Mouse (Mus musculus): Measurements from ENCODE around the gene C2cd4d. TPM values are rescaled to one million over a fixed set of nuclear protein-coding genes. Genes with fewer than 3 reads are reported as not detected.

C2cd4d gene
- polyA plus RNA-seq, 1 experiment from 2014 or later, result 0.34 TPM

GRCm38 (mm10) chr3:94366761-94367160 is 4.5 kb downstream of the C2cd4d start:
- 16% methylated on average over 3 of the region's 3 CpGs for WGBS (ENCODE audit: insufficient replicate concordance)
- H3K27ac ChIP-seq (ENCODE audit: low read depth), result no peak overlapping the region
- H3K4me2 ChIP-seq (ENCODE audit: low read depth, low read length), result no peak overlapping the region
- H3K4me1 ChIP-seq (ENCODE audit: insufficient read depth), result peaks cover 16% of the 10 kb centered on the region
- no peaks in the 10 kb centered on the region for H3K36me3 ChIP-seq (replicated peaks; ENCODE audit: insufficient read depth, low read length)
- H3K9me3 ChIP-seq (ENCODE audit: low read length), result no peaks in the 10 kb centered on the region
- peak; percentile 80 for DNase-seq
- TF ChIP-seq CTCF (IDR thresholded peaks at IDR 0.05; ENCODE audit: low read depth) (peak; percentile 93), EP300 (IDR thresholded peaks at IDR 0.05; ENCODE audit: low read depth) (no peak)
- no peak overlapping the region for H3K9ac ChIP-seq (replicated peaks)
- H3K4me3 ChIP-seq (ENCODE audit: low read depth, low read length), result no peak overlapping the region
- peak; percentile 40 for ATAC-seq
- H3K27me3 ChIP-seq (ENCODE audit: insufficient read depth, low read length), result peaks cover 29% of the 10 kb centered on the region

- H3K27ac ChIP-seq (ENCODE audit: low read depth), result 0 out of 2 replicates have a peak overlapping the region, but pooled peaks have one; percentile 16
- H3K4me1 ChIP-seq (ENCODE audit: insufficient read depth), result peaks cover 16% of the 10 kb centered on the region
- no peak overlapping the region for H3K9ac ChIP-seq (replicated peaks)
- H3K4me2 ChIP-seq (ENCODE audit: low read depth, low read length), result no peak overlapping the region
- no peak overlapping the region for H3K4me3 ChIP-seq (ENCODE audit: low read depth, low read length)
- H3K36me3 ChIP-seq (replicated peaks; ENCODE audit: insufficient read depth, low read length), result no peaks in the 10 kb centered on the region
- H3K9me3 ChIP-seq (ENCODE audit: low read length), result no peaks in the 10 kb centered on the region
- WGBS (ENCODE audit: insufficient replicate concordance), result 55% methylated on average over 6 of the region's 6 CpGs
- no peak for ATAC-seq
- TF ChIP-seq EP300 (IDR thresholded peaks at IDR 0.05; ENCODE audit: low read depth), result no peak
- TF ChIP-seq CTCF (IDR thresholded peaks at IDR 0.05; ENCODE audit: low read depth), result no peak
- H3K27me3 ChIP-seq (ENCODE audit: insufficient read depth, low read length), result peaks cover 24% of the 10 kb centered on the region
- no peak for DNase-seq
These were observed 5.3 kb downstream of the C2cd4d start for GRCm38 (mm10) chr3:94367511-94367910.

- no peak overlapping the region for H3K27ac ChIP-seq (ENCODE audit: low read depth)
- H3K27me3 ChIP-seq (ENCODE audit: insufficient read depth, low read length), result peaks cover 13% of the 10 kb centered on the region
- H3K4me2 ChIP-seq (ENCODE audit: low read depth, low read length), result no peak overlapping the region
- no peaks in the 10 kb centered on the region for H3K9me3 ChIP-seq (ENCODE audit: low read length)
- TF ChIP-seq EP300 (IDR thresholded peaks at IDR 0.05; ENCODE audit: low read depth) (no peak), CTCF (IDR thresholded peaks at IDR 0.05; ENCODE audit: low read depth) (no peak)
- ATAC-seq, result no peak
- WGBS (ENCODE audit: insufficient replicate concordance), result 51% methylated on average over 6 of the region's 6 CpGs
- peaks cover 12% of the 10 kb centered on the region for H3K4me1 ChIP-seq (ENCODE audit: insufficient read depth)
- no peak for DNase-seq
- no peak overlapping the region for H3K9ac ChIP-seq (replicated peaks)
- H3K36me3 ChIP-seq (replicated peaks; ENCODE audit: insufficient read depth, low read length), result no peaks in the 10 kb centered on the region
- H3K4me3 ChIP-seq (ENCODE audit: low read depth, low read length), result no peak overlapping the region
These were observed 6.4 kb downstream of the C2cd4d start for GRCm38 (mm10) chr3:94368631-94369030.

- H3K27me3 ChIP-seq (ENCODE audit: insufficient read depth, low read length), result peaks cover 2% of the 10 kb centered on the region; the same call in 1 of the 2 replicates
- TF ChIP-seq CTCF (IDR thresholded peaks at IDR 0.05; ENCODE audit: low read depth) (no peak), EP300 (IDR thresholded peaks at IDR 0.05; ENCODE audit: low read depth) (no peak)
- 28% methylated on average over 2 of the region's 2 CpGs for WGBS (ENCODE audit: insufficient replicate concordance)
- DNase-seq, result no peak
- no peaks in the 10 kb centered on the region for H3K9me3 ChIP-seq (ENCODE audit: low read length)
- no peak overlapping the region; the same call in 1 of the 2 replicates for H3K9ac ChIP-seq (replicated peaks)
- ATAC-seq, result no peak
- H3K27ac ChIP-seq (ENCODE audit: low read depth), result no peak overlapping the region
- peaks cover 20% of the 10 kb centered on the region for H3K4me1 ChIP-seq (ENCODE audit: insufficient read depth)
- H3K4me2 ChIP-seq (ENCODE audit: low read depth, low read length), result no peak overlapping the region
- no peaks in the 10 kb centered on the region for H3K36me3 ChIP-seq (replicated peaks; ENCODE audit: insufficient read depth, low read length)
- no peak overlapping the region for H3K4me3 ChIP-seq (ENCODE audit: low read depth, low read length)
These were observed 7.5 kb downstream of the C2cd4d start for GRCm38 (mm10) chr3:94369709-94370108.

DNA sequence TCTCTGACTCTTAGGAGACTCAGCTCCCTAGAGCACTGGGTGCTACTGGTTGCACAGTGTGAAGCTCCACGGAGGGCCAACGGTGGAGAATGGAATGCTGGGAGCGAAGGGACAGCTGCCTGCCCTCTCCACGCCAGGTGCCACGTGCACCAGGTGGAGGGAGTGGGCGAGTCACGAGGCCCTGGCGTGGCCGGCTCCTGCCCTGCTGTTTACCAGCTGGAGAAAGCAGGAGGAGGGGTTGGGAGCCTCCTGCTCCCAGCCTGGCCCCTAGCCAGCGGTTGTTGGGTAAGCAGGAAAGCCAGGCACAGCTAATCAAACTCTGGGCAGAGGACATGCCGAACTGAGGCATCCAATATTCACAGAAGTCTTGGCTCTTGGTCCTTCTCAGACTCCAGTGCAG is 9.4 kb downstream of the C2cd4d start:
- Histone ChIP-seq H3K4me2 (ENCODE audit: low read depth, low read length) (peak overlapping the region; percentile 66; the same call in 1 of the 2 replicates), H3K4me1 (ENCODE audit: insufficient read depth) (peaks cover 21% of the 10 kb centered on the region), H3K9ac (replicated peaks) (no peak overlapping the region), H3K4me3 (ENCODE audit: low read depth, low read length) (no peak overlapping the region), H3K27me3 (ENCODE audit: insufficient read depth, low read length) (no peaks in the 10 kb centered on the region), H3K27ac (ENCODE audit: low read depth) (no peak overlapping the region), H3K36me3 (replicated peaks; ENCODE audit: insufficient read depth, low read length) (no peaks in the 10 kb centered on the region), H3K9me3 (ENCODE audit: low read length) (no peaks in the 10 kb centered on the region)
- DNase-seq (peak; percentile 87), ATAC-seq (peak; percentile 93)
- WGBS (ENCODE audit: insufficient replicate concordance), result 20% methylated on average over 10 of the region's 11 CpGs
- TF ChIP-seq CTCF (IDR thresholded peaks at IDR 0.05; ENCODE audit: low read depth), result no peak
- TF ChIP-seq EP300 (IDR thresholded peaks at IDR 0.05; ENCODE audit: low read depth), result no peak; the same call in 1 of the 2 replicates

- ATAC-seq (no peak), DNase-seq (no peak)
- 6% methylated on average over 3 of the region's 3 CpGs for WGBS (ENCODE audit: insufficient replicate concordance)
- H3K27ac ChIP-seq (ENCODE audit: low read depth), result no peak overlapping the region
- peaks cover 21% of the 10 kb centered on the region for H3K4me1 ChIP-seq (ENCODE audit: insufficient read depth)
- no peaks in the 10 kb centered on the region for H3K27me3 ChIP-seq (ENCODE audit: insufficient read depth, low read length)
- no peak for TF ChIP-seq CTCF (IDR thresholded peaks at IDR 0.05; ENCODE audit: low read depth)
- no peak for TF ChIP-seq EP300 (IDR thresholded peaks at IDR 0.05; ENCODE audit: low read depth)
- peak overlapping the region; percentile 66 for H3K4me2 ChIP-seq (ENCODE audit: low read depth, low read length)
- H3K4me3 ChIP-seq (ENCODE audit: low read depth, low read length), result no peak overlapping the region
- H3K9ac ChIP-seq (replicated peaks), result no peak overlapping the region
- no peaks in the 10 kb centered on the region for H3K9me3 ChIP-seq (ENCODE audit: low read length)
- no peaks in the 10 kb centered on the region for H3K36me3 ChIP-seq (replicated peaks; ENCODE audit: insufficient read depth, low read length)
These were observed 9.8 kb downstream of the C2cd4d start for GRCm38 (mm10) chr3:94372038-94372437.

Measured in liver, postnatal 0 days (tissue).